Mouse (Mus musculus): ENCODE measurements around the gene Cldn11.

Gene Cldn11

DNA sequence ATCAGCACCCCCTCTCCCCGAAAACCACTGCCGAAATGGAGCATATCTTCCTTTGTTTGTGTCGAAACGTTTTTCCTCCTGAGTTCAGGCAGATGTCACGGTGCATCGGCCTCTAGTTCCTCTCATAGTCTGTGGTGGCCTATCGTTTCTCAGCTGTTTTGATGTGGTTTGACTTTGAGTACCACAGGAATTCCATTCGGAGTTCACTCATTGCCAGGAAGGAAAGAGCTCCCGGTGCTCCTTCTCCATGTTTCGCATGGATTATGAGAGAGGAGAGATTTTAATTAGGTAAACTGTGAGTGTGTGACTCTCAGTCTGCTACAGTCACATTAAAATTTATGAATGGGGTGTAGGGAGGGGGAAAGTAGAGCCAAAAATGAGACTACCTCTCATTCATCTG, 10.3 kb downstream of the Cldn11 start:
- 65% methylated on average over 10 of the region's 10 CpGs for WGBS

DNA sequence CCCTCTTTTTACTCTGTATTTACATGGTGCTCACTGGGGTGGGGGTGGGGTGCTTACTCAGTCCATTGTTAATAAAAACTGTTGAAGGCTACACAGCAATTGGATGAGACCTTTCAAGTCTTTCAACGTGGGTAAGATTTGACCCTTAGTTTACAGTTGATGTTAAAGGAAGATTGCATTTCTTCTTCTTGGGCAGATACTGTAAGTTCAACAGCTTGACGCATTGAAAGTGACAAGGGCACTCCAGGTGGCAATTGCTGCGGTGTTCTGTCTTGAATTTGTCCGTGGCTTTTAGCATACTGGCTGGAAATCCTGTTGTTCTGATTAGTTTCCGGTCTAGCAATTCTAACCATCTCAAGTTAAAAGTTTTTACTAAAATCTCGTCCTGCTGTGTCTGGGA, 11.6 kb downstream of the Cldn11 start:
- 59% methylated on average over 6 of the region's 6 CpGs for WGBS

DNA sequence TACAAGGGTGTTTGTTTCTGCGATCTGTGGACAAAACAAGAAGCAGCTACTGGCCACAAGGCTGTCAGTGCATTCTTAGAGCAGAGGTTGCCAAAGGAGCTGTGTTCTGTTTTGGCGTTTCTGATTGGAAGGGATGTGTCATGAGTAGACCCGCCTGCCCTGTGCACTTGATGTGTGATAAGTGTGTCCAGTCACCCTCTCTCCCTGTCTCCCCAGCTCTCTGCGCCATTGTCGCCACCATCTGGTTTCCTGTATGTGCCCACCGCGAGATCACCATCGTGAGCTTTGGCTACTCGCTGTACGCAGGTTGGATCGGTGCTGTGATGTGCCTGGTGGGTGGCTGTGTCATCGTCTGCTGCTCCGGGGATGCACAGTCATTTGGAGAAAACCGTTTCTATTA, 13.1 kb downstream of the Cldn11 start:
- WGBS = 82% methylated on average over 14 of the region's 14 CpGs

DNA sequence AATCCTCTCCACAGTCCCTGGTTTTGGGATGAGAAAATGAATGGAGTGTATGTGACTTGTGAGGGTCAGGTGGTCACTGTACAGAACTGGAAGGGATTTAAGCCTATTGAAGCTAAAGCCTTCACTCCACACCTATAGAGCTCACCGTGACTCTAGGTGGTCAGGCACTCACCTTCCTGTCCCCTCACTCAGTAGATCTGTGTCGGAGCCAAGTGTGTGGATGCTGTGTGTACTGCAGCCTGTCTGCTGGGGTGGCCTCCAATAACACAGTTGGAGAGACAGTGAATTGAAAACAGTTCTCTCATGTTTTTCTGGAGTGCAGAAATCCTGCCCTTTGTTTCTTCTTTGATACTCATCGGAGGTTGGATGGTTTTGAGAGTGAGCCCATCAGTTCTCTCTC, 16.1 kb downstream of the Cldn11 start:
- WGBS = 45% methylated on average over 3 of the region's 3 CpGs

DNA sequence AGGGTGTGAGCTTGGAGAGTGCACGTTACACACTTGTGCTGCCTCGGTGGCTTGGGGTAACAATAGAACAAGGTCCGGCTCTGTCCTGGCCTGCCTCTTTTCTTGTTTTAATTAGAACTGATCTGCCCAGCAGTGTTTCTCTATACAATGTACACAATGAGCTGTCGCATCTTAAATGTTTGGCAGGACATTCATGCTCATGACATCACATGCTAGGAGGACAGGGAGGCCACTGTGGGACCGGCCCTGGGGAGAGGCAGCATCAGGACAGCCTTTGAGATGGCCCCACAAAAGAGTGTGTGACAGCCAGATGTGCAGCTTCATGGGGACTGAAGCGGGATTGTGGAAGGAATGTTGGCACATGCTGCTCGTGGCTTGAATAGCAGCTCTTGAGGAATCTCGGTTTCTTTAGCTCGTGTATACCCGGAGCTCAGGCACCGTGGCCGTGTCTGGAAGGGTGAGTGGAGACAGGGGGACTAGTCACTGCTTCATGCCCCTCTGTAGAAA, 16.7 kb downstream of the Cldn11 start:
- WGBS = 54% methylated on average over 12 of the region's 12 CpGs

DNA sequence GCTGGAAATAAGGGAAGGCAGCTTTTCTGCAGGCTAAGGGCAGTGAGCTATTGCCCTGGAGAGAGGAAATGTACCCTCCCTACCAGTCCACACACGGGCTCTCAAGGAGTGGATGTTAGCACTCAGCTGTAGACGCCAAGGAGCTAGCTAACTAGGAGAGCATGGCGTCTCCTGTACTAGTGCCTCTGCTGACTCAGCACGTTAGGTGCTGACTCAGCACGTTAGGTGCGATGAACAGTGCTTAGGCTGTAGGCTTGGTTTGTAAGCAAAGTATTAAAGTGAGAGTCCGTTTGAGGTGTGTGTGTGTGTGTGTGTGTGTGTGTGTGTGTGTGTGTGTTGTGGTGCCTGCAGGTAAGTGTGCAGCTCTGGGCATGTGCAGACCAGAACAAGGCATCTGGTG, 40.6 kb downstream of the Cldn11 start:
- 88% methylated on average over 7 of the region's 7 CpGs for WGBS

DNA sequence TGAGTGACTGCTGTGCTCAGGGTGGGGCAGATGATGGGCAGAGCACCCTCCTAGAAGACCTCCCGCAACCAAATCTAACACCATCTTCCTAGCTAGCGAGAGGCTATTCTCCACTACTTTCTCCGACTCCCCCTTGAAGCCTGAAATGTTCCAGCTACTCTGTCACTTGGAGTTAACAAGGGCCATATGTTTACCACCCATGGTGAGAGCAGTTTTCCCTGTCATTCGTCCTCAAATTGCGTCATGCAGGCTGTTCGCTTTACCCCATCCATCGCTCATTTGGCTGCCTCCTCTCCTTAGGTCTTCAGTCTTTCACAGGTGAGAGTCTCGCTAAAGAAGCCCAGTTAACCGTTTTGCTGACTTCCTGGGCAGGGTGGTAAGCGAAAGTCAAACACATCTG, 41.7 kb downstream of the Cldn11 start:
- WGBS = 60% methylated on average over 10 of the region's 10 CpGs

DNA sequence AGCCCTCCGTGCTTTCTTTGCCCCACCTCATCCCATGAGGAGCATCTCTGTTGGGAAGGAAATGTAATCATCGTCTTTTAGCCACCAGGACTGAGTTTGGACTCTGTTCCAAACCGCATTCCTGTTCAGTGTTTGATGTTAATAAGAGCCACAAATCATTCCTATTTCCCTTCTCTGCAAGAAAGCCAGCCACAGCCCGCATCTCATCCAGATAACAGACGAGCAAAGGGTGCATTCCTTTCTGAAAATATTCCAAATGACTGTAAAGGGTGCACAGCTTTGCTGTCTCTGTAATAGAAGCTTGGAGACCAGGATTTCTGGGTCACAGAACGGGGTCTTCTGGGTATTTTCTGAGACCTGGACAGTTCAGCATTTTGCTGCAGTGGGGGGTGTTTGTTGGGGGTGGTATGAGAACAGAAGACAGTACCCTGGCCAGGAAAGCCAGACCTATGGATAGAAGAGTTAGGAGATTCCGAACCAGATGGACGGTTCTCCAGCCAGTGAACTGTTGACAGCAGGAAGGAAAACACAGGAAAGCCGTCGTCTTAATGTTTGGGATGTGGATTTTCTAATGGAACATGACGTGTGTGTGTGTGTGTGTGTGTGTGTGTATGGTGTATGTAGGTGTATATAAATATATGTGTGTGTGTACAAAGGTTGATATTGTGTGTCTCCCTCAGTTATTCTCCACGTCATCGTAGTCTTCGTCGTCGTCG, 49.6 kb downstream of the Cldn11 start:
- 84% methylated on average over 17 of the region's 17 CpGs for WGBS

DNA sequence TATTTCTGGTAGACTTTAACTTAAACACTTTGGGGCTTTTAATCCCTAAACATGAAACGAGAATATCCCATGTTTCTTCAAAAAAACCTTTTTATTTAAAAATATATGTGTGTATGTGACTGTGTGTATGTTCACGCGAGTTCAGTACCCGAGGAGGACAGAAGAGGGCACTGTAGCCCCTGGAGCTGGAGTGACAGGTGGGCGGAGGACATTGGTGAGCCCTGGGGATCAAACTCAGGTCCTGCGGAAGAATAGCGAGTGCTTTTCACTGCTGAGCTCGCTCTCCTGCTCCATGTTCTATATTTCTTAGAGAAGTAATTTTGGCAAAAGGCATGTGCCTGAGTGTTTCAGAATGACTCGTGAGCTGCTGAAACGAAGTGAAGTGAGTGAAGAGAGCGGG, 54.2 kb downstream of the Cldn11 start:
- 90% methylated on average over 11 of the region's 11 CpGs for WGBS

DNA sequence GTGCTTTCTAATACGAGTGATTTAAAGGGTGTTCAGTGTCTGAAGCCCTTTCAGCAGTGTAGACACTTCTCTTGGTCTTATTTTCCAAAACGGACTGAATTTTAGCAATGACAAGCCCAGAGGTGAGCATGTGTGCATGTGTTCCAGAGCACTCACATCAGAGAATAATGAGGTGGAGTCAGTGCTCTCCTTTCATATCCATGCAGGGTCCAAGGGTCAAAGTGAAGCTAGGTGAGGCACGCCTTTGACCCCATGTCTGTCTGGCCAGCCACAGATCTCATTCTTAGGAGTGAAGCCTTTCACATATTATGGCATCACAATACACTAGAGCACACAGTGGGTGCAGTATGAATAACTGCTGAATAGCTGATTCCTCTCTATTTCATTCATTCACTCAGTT, 55.4 kb downstream of the Cldn11 start:
- WGBS = 89% methylated on average over 3 of the region's 3 CpGs

DNA sequence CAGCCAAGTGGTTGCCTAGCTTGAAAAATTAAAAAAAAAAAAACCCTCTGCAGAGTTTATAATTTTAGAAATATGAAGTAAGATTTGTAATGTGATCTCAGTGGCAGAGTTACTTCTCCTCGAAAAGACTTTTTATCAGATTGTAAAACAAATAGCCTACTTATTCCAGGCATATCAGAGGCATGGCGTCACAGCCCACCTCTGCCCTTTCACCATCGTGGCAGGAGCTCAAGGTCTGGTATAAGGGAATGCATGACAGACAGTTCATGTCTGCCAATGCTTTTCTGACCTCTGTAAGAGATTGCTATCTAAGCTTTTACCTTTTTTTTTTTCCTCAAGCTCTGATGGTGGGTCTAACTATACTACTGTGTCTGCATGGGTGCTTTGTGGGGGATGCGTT, 58.3 kb downstream of the Cldn11 start:
- WGBS = 47% methylated on average over 4 of the region's 4 CpGs

DNA sequence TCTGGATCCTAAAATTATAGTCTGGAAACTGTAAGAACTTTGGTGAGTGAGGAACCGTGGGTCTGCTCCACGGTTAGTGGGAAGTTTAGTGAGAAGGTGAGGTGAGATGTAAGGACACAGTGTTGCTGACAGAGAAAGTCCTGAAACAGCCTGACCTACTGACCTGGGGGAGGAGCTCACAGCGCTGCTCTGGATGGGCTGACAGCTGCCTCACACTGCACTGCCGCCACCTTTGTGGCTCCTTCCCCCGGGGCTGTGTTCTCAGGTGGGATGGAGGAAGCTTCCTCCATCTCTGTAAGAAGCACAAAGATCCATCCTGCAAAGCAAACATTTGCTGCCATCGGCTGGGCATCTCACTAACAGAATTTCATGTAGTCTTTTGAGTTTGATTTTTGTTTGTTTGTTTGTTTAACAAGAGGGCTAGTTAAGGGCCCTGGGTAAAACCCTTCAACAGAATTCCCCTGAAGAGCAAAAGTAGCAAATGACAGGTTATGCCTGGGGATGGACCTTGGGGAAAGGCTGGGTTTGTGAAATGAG, 58.8 kb downstream of the Cldn11 start:
- WGBS = 37% methylated on average over 6 of the region's 6 CpGs

DNA sequence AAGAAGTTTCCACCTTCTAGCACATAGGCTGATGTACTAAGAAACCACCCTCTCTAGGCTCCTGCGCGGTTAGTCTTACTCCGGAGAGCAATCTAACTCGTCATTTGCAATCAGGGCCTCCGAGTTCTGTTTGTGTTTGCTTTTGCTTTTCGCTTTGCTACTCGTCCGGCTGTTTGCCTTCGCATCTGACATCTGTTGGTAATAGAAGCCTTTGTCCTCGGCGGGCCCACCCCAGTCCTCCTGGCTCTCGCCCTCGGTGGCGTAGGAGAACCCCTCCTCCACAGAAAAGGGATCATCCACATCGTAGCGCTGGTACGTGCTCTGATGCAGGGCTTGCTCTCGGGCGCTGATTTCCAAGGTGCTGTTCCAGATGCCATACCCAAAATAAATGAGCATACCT, 59.3 kb downstream of the Cldn11 start:
- 41% methylated on average over 19 of the region's 19 CpGs for WGBS

DNA sequence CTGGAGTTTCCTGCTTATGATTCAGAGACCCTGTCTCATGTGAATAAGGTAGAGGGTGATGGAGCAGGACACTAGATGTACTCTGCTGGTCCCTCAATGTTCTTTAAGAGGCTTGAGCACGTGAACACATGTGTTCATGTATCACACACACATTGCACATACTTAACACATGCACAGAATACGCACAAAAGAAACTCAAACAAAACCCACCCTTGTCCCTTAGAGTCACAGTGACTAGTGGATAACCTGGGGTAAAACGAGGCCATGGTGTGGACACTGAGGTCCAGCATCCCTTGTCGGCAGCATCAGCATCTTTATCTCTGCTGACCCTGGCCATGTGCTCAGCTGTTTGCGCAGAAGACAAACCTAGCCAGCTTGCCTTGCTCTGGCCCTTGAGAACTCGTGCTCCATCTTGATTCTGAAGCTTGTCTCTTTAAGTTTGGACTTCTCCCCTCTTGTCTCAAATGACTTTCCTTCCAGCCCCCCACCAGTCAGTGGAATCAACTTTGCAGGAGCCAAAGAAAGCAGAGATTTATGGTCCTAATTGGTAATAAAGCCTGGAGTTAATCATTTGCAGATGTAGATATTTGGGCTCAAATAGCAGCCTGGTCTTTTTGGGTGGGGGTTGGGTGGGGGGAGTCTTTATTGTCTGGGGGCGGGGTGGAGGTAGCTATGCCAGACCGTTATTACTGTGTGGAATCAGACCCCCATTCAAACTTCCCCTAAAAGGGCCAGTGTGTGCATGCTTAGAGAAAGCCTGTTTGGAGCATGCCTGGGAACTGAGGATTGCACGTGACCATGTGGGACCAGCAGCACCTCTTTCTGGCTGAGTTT, 62.7 kb downstream of the Cldn11 start:
- WGBS = 69% methylated on average over 9 of the region's 9 CpGs

DNA sequence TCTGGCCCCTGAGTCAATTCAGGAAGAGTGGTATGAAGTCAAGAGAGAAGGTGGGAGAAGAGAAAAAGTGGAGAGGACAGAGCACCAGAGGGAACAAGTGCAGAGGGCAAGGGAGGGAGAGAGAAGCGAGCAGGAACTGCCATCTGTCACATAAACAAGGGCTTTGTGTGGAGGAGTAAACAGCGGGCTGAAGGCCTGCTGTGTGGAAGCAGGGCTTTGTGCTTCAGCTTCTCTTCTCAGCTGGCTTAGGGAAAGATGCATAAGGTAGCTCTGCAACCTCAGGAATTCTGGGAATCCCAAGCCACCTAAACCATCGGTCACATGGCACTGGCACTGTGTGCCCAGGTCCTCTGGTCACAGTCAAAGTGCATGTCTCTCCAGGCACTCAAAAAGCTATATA, 64.1 kb downstream of the Cldn11 start:
- WGBS = 33% methylated on average over 3 of the region's 3 CpGs
